In genomic region chr4:136469371-136469903, GRCm38 (mm10) we compare ENCODE assay signal across 8 mouse cellular contexts. TPM values are rescaled to one million over a fixed set of nuclear protein-coding genes. Genes with fewer than 3 reads are reported as not detected.
DNase-seq lines count a peak whose midpoint lies in the region; ATAC-seq lines count a peak whose summit lies in the region.

TSS of gene Luzp1 (plus strand) at chr4:136469761.

- H3K27me3 ChIP-seq in intestine, embryonic 14.5 days (replicated peaks; ENCODE audit: control insufficient read depth, insufficient read depth, low read length): no peaks in the 10 kb centered on the region

- H3K27ac ChIP-seq in intestine, embryonic 14.5 days (ENCODE audit: low read depth): peak within 1 kb of the TSS; percentile 96

- no peaks in the 10 kb centered on the region for H3K36me3 ChIP-seq in intestine, embryonic 14.5 days (ENCODE audit: control insufficient read depth, insufficient read depth, low read length)

- intact Hi-C loops in left cerebral cortex, postnatal 14 days (cut with DNase I): no loop called here

- peaks cover 18% of the 10 kb centered on the region for H3K4me1 ChIP-seq in intestine, embryonic 14.5 days (replicated peaks; ENCODE audit: control insufficient read depth, insufficient read depth, low read length)

- ATAC-seq in intestine, embryonic 14.5 days (replicated peaks; ENCODE audit: low FRiP score, low TSS enrichment, low read depth): peak; percentile 93

- WGBS in intestine, embryonic 14.5 days: 2% methylated on average over 36 of the region's 36 CpGs

- peak within 1 kb of the TSS; percentile 92 for H3K9ac ChIP-seq in intestine, embryonic 14.5 days (ENCODE audit: low read length)

- H3K4me2 ChIP-seq in intestine, embryonic 14.5 days (ENCODE audit: low read length): peak within 1 kb of the TSS; percentile 64

- peak within 1 kb of the TSS; percentile 80 for H3K4me3 ChIP-seq in intestine, embryonic 14.5 days (ENCODE audit: low read depth, low read length)

- no peaks in the 10 kb centered on the region for H3K9me3 ChIP-seq in intestine, embryonic 14.5 days (ENCODE audit: control insufficient read depth, low read length)

- DNase-seq in adrenal gland, adult 18-20 months (ENCODE audit: low spot score in 2 of 2): peak; percentile 97 to 98
- peak; percentile 94 for DNase-seq in embryo, embryonic 11 days
- DNase-seq in gastrocnemius, postnatal 25 days: peak; percentile 93
- peak; percentile 97 for DNase-seq in intestine, embryonic 14.5 days (ENCODE audit: low spot score)
- peak; percentile 92 to 94 for DNase-seq in left cerebral cortex, postnatal 14 days (ENCODE audit: low spot score in 2 of 2)
- DNase-seq in mesoderm, embryonic 11.5 days (ENCODE audit: low read depth, low spot score): peak; percentile 92
- peak; percentile 89 for DNase-seq in right cerebral cortex, postnatal 36 days (ENCODE audit: low spot score in 2 of 2)
- DNase-seq in yolk sac, embryonic 10.5 days (ENCODE audit: low spot score): peak; percentile 95

RNA-seq across cellular contexts. Expression of gene Luzp1, which starts in this region (rescaled TPM):
- 10 to 100 TPM; 32.0 to 41.5 TPM for total RNA-seq in adrenal gland, adult 18-20 months (2021)
- 10 to 100 TPM; 17.0 to 18.2 TPM for total RNA-seq in gastrocnemius, postnatal 25 days (2021)
- 112 and 122 TPM in 2 replicates for polyA plus RNA-seq in intestine, embryonic 14.5 days (2014; fragmentation: Nextera tagmentation; extraction: Ambion mirVana)
- total RNA-seq in left cerebral cortex, postnatal 14 days (2021): 10 to 100 TPM; 54.7 to 67.9 TPM

Comparison
In these comparisons a context has a peak if more than half of its experiments do, and no peak if none do; other contexts are left out.
1. Peak in every context shown above with its lines: DNase-seq, ATAC-seq, H3K4me3 ChIP-seq and H3K27ac ChIP-seq.